Mouse (Mus musculus) kidney, embryonic 15.5 days (tissue): ENCODE measurements at regions not wholly inside any gene's neighbourhood (a gene's known extent, or its start where the extent isn't known, plus 50 kb on each side); places are given as distances from the start of the nearest gene placed in this dataset.
A peak's percentile ranks its signal among the peaks of the same experiment; 100 is the strongest.

Experiments
- ATAC-seq: fragments of 200-750 bp; cut with Nextera tagmentation; replicated peaks from 2 replicates; pipeline ENCODE4 v1.8.0; 2017; ENCODE audit warnings: moderate TSS enrichment; ENCODE audit not compliant: low FRiP score
- H3K27ac ChIP-seq: fragments of 300-500 bp; sonication (generic); 2 replicates; pipeline ENCODE4 v1.5.1; 2015; ENCODE audit warnings: mild to moderate bottlenecking, inconsistent platforms
- H3K27me3 ChIP-seq: fragments of 300-500 bp; sonication (generic); 2 replicates; pipeline ENCODE4 v1.6.1; 2015; ENCODE audit warnings: inconsistent platforms
- H3K36me3 ChIP-seq: fragments of 300-500 bp; sonication (generic); 2 replicates; pipeline ENCODE4 v1.6.1; 2015; ENCODE audit warnings: inconsistent platforms
- H3K4me1 ChIP-seq: fragments of 300-500 bp; sonication (generic); 2 replicates; pipeline ENCODE4 v1.6.1; 2015; ENCODE audit warnings: inconsistent platforms
- H3K4me2 ChIP-seq: fragments of 300-500 bp; sonication (generic); 2 replicates; pipeline ENCODE4 v1.6.1; 2015; ENCODE audit warnings: moderate library complexity, mild to moderate bottlenecking, inconsistent platforms
- H3K4me3 ChIP-seq: fragments of 300-500 bp; sonication (generic); replicated peaks from 2 replicates; pipeline ENCODE4 v1.5.1; 2015; ENCODE audit warnings: mild to moderate bottlenecking, inconsistent platforms
- H3K9ac ChIP-seq: fragments of 300-500 bp; sonication (generic); 2 replicates; pipeline ENCODE4 v1.6.1; 2015; ENCODE audit warnings: mild to moderate bottlenecking, inconsistent platforms
- H3K9me3 ChIP-seq: fragments of 300-500 bp; sonication (generic); replicated peaks from 2 replicates; pipeline ENCODE4 v1.6.1; 2016; ENCODE audit warnings: inconsistent platforms
- WGBS: fragments of 180-500 bp; shearing (Covaris S2); methylation state at CpG from one replicate; pipeline ENCODE4 v1.1.7; 2015; ENCODE audit warnings: mixed read lengths; 5-methylcytosine and 5-hydroxymethylcytosine counted together

- H3K27ac ChIP-seq, result no peak overlapping the region
- WGBS, result 90% methylated on average over 13 of the region's 13 CpGs
- no peaks in the 10 kb centered on the region for H3K9me3 ChIP-seq
- H3K9ac ChIP-seq, result no peak overlapping the region
- H3K4me3 ChIP-seq, result no peak overlapping the region
- H3K4me2 ChIP-seq, result no peak overlapping the region
- no peaks in the 10 kb centered on the region for H3K36me3 ChIP-seq
- H3K4me1 ChIP-seq, result peaks cover 60% of the 10 kb centered on the region
- no peak for ATAC-seq
- H3K27me3 ChIP-seq, result no peaks in the 10 kb centered on the region
Measured at GRCm38 (mm10) chr2:178632831-178633585, 202.7 kb downstream of the Cdh26 start.

DNA sequence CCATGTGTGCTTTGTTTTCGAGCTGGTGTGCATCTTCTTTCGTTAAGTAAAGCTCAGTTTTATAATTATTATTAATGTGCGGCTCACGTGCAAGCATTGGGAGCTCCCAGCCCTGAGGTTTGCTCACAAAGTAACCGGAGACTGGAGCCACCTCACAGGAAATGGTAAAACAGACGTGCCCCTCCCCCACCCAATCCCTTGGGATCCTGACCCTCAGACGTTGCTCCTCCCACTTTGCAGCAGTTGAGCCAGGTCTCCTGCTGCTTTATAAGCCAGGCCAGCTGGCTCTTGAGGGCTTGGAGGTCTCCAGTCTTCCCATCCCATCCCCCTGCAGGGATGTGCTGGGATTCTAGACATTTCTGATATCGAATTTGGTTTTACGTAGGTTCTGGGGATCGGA lies 203.8 kb downstream of the Cdh26 start:
- Histone ChIP-seq H3K4me2 (no peak overlapping the region), H3K9me3 (no peaks in the 10 kb centered on the region), H3K9ac (no peak overlapping the region), H3K4me3 (no peak overlapping the region), H3K4me1 (peaks cover 53% of the 10 kb centered on the region), H3K36me3 (no peaks in the 10 kb centered on the region), H3K27ac (no peak overlapping the region), H3K27me3 (no peaks in the 10 kb centered on the region)
- WGBS, result 40% methylated on average over 10 of the region's 10 CpGs
- no peak for ATAC-seq

DNA sequence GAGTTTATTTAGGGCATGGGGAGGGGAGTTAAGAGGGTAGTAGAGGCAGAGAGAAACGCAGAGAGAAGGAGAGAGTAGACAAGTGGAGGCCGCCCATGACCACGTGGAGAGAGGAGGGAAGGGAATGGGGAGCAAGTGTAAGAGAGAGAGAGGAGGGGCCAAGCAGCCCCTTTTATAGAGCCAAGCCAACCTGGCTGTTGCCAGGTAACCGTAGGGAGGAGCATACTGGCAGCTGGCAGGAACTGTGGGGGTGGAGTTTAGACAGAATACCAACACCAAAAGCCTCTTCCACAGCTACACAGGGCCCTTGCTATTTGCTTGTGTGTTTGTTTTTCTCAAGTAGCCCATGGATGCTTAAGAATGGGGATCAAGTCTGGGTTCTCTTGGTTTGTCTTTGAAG lies 205.4 kb downstream of the Cdh26 start:
- 54% methylated on average over 4 of the region's 4 CpGs for WGBS
- Histone ChIP-seq H3K4me1 (peaks cover 47% of the 10 kb centered on the region), H3K27ac (no peak overlapping the region), H3K36me3 (no peaks in the 10 kb centered on the region), H3K9ac (no peak overlapping the region), H3K4me2 (no peak overlapping the region), H3K9me3 (no peaks in the 10 kb centered on the region), H3K27me3 (no peaks in the 10 kb centered on the region), H3K4me3 (no peak overlapping the region)
- no peak; the same call in 1 of the 2 replicates for ATAC-seq

DNA sequence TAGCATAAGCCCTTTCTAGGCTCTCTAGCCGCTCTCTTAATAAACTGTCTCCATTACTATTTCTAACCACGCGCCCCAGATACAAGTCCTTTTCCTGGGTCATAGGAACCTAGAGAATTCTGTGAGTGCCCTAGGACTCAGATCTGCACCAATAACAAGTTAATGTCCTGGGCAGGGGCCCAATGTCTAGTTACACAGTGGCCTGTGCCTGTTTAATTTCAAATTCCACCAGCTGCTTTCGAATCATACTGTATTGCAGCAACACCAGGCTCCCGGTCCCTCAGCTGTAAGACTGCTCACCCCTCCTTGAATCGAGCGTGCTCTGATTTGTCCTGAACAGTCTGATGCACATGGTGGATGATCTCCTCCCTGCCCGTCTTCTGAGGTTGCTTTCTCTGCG lies 206.6 kb downstream of the Cdh26 start:
- Histone ChIP-seq H3K9me3 (no peaks in the 10 kb centered on the region), H3K27ac (no peak overlapping the region), H3K9ac (no peak overlapping the region), H3K36me3 (no peaks in the 10 kb centered on the region), H3K27me3 (no peaks in the 10 kb centered on the region), H3K4me2 (no peak overlapping the region), H3K4me1 (peaks cover 37% of the 10 kb centered on the region), H3K4me3 (no peak overlapping the region)
- no peak for ATAC-seq
- 90% methylated on average over 9 of the region's 9 CpGs for WGBS

GRCm38 (mm10) chr2:178642137-178643052 lies 212.1 kb downstream of the Cdh26 start:
- 58% methylated on average over 16 of the region's 16 CpGs for WGBS
- Histone ChIP-seq H3K9ac (no peak overlapping the region), H3K27ac (peak overlapping the region; percentile 79), H3K4me2 (peak overlapping the region; percentile 29), H3K36me3 (no peaks in the 10 kb centered on the region), H3K4me1 (peaks cover 12% of the 10 kb centered on the region), H3K9me3 (no peaks in the 10 kb centered on the region), H3K4me3 (no peak overlapping the region), H3K27me3 (no peaks in the 10 kb centered on the region)
- ATAC-seq, result peak; percentile 65

DNA sequence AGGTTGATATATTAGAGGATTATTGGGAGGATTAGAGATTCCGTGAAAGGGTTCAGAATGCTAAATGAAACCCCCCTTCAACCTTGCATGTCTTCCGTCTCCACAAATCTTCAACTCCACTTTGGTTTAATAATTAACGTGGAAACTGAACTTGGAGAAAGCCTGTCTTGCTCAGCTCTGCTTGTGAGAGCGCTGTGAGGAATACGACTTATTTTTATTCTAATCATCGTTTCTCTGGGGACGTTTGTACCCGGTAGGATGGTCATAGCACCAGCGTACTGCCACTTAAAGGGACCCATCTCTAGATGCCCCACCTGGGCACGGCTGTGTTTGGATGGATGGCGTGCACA lies 212.7 kb downstream of the Cdh26 start:
- peak overlapping the region; percentile 29; the same call in 1 of the 2 replicates for H3K4me2 ChIP-seq
- WGBS, result 65% methylated on average over 11 of the region's 11 CpGs

GRCm38 (mm10) chr2:178643841-178644240 lies 213.5 kb downstream of the Cdh26 start:
- Histone ChIP-seq H3K36me3 (no peaks in the 10 kb centered on the region), H3K9ac (no peak overlapping the region), H3K4me1 (peaks cover 9% of the 10 kb centered on the region), H3K27me3 (no peaks in the 10 kb centered on the region), H3K27ac (0 out of 2 replicates have a peak overlapping the region, but pooled peaks have one; percentile 73), H3K9me3 (no peaks in the 10 kb centered on the region), H3K4me2 (no peak overlapping the region), H3K4me3 (no peak overlapping the region)
- 37% methylated on average over 4 of the region's 4 CpGs for WGBS
- ATAC-seq, result no peak; the same call in 1 of the 2 replicates

More for the DNA sequence above, 212.7 kb downstream of the Cdh26 start:
- Histone ChIP-seq H3K9me3 (no peaks in the 10 kb centered on the region), H3K4me3 (no peak overlapping the region), H3K27me3 (no peaks in the 10 kb centered on the region), H3K36me3 (no peaks in the 10 kb centered on the region), H3K27ac (peak overlapping the region; percentile 79), H3K9ac (no peak overlapping the region), H3K4me1 (peaks cover 11% of the 10 kb centered on the region)
- ATAC-seq, result peak; percentile 66; the same call in 1 of the 2 replicates

- H3K27me3 ChIP-seq, result no peaks in the 10 kb centered on the region
- peak overlapping the region; percentile 45; the same call in 1 of the 2 replicates for H3K27ac ChIP-seq
- no peaks in the 10 kb centered on the region for H3K36me3 ChIP-seq
- WGBS, result 78% methylated on average over 2 of the region's 2 CpGs
- 0 out of 2 replicates have a peak, but pooled peaks cover 2% of the 10 kb centered on the region for H3K4me1 ChIP-seq
- no peak overlapping the region for H3K4me2 ChIP-seq
- no peak overlapping the region for H3K9ac ChIP-seq
- ATAC-seq, result no peak
- H3K9me3 ChIP-seq, result no peaks in the 10 kb centered on the region
- H3K4me3 ChIP-seq, result no peak overlapping the region
Measured at GRCm38 (mm10) chr2:178660071-178660470, 229.7 kb downstream of the Cdh26 start.

GRCm38 (mm10) chr2:178662396-178662795 lies 232.1 kb downstream of the Cdh26 start:
- H3K4me3 ChIP-seq, result no peak overlapping the region
- no peaks in the 10 kb centered on the region for H3K27me3 ChIP-seq
- no peak overlapping the region for H3K27ac ChIP-seq
- H3K9me3 ChIP-seq, result no peaks in the 10 kb centered on the region
- no peaks in the 10 kb centered on the region for H3K36me3 ChIP-seq
- H3K4me1 ChIP-seq, result 0 out of 2 replicates have a peak, but pooled peaks cover 2% of the 10 kb centered on the region
- no peak overlapping the region for H3K4me2 ChIP-seq
- 73% methylated on average over 1 of the region's 1 CpGs for WGBS
- no peak overlapping the region for H3K9ac ChIP-seq
- no peak for ATAC-seq

DNA sequence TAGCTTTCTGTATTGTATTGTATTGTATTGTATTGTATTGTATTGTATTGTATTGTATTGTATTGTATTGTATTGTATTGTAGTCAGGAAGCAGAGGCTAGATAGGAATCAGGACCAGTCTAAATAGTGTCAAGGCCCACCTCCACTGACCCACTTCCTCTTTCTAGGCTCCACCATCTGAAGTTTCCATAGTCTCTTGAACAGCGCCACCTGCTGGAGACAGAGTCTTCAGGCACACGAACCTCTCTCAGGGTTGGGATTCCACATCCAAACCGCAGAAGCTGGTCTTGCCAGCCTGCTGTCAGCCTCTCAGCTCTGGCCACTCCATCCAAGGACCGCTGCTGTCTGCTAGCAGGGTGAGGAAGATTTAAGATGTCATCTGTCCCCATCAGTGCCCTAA lies 234.6 kb downstream of the Cdh26 start:
- peaks cover 4% of the 10 kb centered on the region for H3K4me1 ChIP-seq
- no peaks in the 10 kb centered on the region for H3K36me3 ChIP-seq
- ATAC-seq, result 0 out of 2 replicates have a peak, but pooled peaks have one; percentile 46
- H3K9me3 ChIP-seq, result no peaks in the 10 kb centered on the region
- 8% methylated on average over 4 of the region's 4 CpGs for WGBS
- 0 out of 2 replicates have a peak, but pooled peaks cover 4% of the 10 kb centered on the region for H3K27me3 ChIP-seq
- no peak overlapping the region for H3K27ac ChIP-seq
- H3K4me3 ChIP-seq, result no peak overlapping the region
- no peak overlapping the region for H3K4me2 ChIP-seq
- H3K9ac ChIP-seq, result no peak overlapping the region

DNA sequence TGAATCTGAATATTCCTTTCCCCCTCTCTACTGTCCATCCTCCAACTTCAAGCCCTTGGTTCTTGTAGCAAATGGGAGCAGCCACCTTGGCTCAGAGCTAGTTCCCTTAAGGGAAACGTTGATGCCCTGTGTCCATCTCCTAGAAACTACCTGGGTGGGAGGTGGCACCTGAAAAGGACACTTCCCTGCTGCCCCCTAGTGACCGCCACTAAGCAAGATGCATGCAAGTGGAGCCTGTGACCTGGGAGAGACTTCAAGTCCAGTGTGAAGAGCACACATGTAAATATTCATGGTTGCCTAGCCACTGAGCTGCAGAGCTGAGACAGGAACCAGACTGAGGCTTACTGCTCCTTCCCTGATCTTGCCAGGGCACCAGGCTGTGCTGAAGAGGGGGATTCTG lies 238.1 kb downstream of the Cdh26 start:
- 12% methylated on average over 2 of the region's 2 CpGs for WGBS
- no peak overlapping the region for H3K4me2 ChIP-seq
- no peak overlapping the region for H3K9ac ChIP-seq
- ATAC-seq, result no peak
- peaks cover 13% of the 10 kb centered on the region for H3K4me1 ChIP-seq
- 0 out of 2 replicates have a peak, but pooled peaks cover 4% of the 10 kb centered on the region for H3K27me3 ChIP-seq
- no peaks in the 10 kb centered on the region for H3K9me3 ChIP-seq
- no peak overlapping the region for H3K4me3 ChIP-seq
- no peak overlapping the region for H3K27ac ChIP-seq
- H3K36me3 ChIP-seq, result no peaks in the 10 kb centered on the region

DNA sequence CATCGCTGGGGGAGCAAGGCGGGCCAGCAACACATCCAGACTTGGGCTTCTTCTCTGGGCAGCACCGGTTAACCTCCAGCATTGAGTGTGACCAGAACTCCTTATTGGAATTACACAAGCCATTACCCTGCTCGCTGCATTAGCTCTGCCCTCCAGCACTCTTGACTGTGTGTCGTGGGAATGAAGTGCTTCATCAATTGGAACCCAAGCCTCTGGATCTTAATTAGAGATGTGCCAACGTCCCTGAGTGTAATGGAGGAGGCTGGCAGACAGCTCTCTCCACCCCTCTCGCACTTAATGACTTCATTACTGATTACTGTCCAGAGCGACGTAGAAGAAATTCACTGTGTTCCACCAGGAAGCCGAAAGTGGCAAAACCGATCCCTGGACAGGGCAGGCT lies 240.6 kb downstream of the Cdh26 start:
- Histone ChIP-seq H3K27ac (0 out of 2 replicates have a peak overlapping the region, but pooled peaks have one; percentile 60), H3K9me3 (no peaks in the 10 kb centered on the region), H3K36me3 (no peaks in the 10 kb centered on the region), H3K4me3 (no peak overlapping the region), H3K4me1 (peaks cover 13% of the 10 kb centered on the region), H3K9ac (no peak overlapping the region), H3K4me2 (peak overlapping the region; percentile 10; the same call in 1 of the 2 replicates), H3K27me3 (0 out of 2 replicates have a peak, but pooled peaks cover 4% of the 10 kb centered on the region)
- WGBS, result 53% methylated on average over 11 of the region's 11 CpGs
- ATAC-seq, result peak; percentile 56
